Mouse (Mus musculus) heart, postnatal 36 days (tissue): ENCODE measurements around the gene Gm5941. TPM values are rescaled to one million over a fixed set of nuclear protein-coding genes. Genes with fewer than 3 reads are reported as not detected.
"Not testable (repeated sequence)": the region's sequence is repeated elsewhere in the genome, so short reads cannot be mapped to it uniquely, and the experiment has no call there.

ENCODE experiments used
- DNase-seq, 2 experiments: peaks; one replicate each; pipeline ENCODE4 v3.0.0; 2021 to 2022
- intact Hi-C: fragments of 180-260 bp; cut with DNase I; formaldehyde crosslinking; loops from one replicate; pipeline ENCODE4 v1.15.1; 2025
- total RNA-seq, 2 experiments: library from RNA; stranded (reverse); gene quantifications; 2 replicates each; pipeline ENCODE4 v1.2.3; 2021

Gm5941 gene
- total RNA-seq = not detected

- intact Hi-C loops, DNase-seq: not testable (repeated sequence)
Measured at GRCm38 (mm10) chrX:92489649-92490048, at the start of gene Gm5941. Gm5941 (plus strand) TSS chrX:92489949.

- DNase-seq = no peak
- intact Hi-C loops = no loop called here
Measured at GRCm38 (mm10) chrX:92460496-92460895, 29.3 kb upstream of the Gm5941 start.

GRCm38 (mm10) chrX:92464773-92465172, 25.0 kb upstream of the Gm5941 start:
- intact Hi-C loops = no loop called here

GRCm38 (mm10) chrX:92498254-92498653, 8.5 kb downstream of the Gm5941 start:
- no peak for DNase-seq

More at GRCm38 (mm10) chrX:92464773-92465172, 25.0 kb upstream of the Gm5941 start:
- no peak for DNase-seq

GRCm38 (mm10) chrX:92527826-92528225, 38.1 kb downstream of the Gm5941 start:
- intact Hi-C loops = no loop called here

More at GRCm38 (mm10) chrX:92498254-92498653, 8.5 kb downstream of the Gm5941 start:
- intact Hi-C loops = no loop called here

More at GRCm38 (mm10) chrX:92527826-92528225, 38.1 kb downstream of the Gm5941 start:
- no peak for DNase-seq

Other genes starting within 250 kb of the Gm5941 start
- not detected for gene Mageb18, start 109.6 kb downstream of the Gm5941 start, total RNA-seq